Mouse (Mus musculus) liver, postnatal 0 days (tissue): ENCODE results near the gene Gm49405.

ENCODE experiments used
- CTCF ChIP-seq: sonication (generic); IDR thresholded peaks from 2 replicates; pipeline ENCODE4 v1.5.1; 2016; ENCODE audit warnings: antibody characterized with exemption, low read depth
- EP300 ChIP-seq: IDR thresholded peaks from 2 replicates; pipeline ENCODE4 v1.6.1; 2016; ENCODE audit warnings: antibody characterized with exemption, low read depth, mild to moderate bottlenecking

DNA sequence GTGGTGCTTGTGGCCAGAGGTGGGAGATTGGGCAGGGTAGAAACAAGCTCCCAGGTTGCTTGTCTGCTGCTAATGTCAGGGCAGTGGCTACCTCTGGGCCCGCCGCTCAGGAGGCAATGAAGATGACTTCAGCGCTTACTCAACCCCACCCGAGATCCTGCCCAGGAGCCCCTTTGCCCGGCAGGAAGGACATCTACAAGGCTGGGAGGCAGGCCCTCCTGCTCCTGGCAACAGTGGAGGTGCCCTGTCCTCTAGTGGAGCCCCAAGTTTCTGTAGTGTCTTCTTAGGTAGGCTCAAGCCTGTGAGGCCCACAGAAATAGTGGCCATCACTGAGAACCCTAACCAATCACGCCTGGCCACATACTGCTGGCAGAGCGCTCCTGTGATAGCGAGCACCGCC lies 4.7 kb downstream of the Gm49405 start:
- TF ChIP-seq CTCF (no peak), EP300 (no peak)
